Mouse (Mus musculus): Measurements from ENCODE around the gene Ascl4.
A peak's percentile ranks its signal among the peaks of the same experiment; 100 is the strongest.

Ascl4 gene

DNA sequence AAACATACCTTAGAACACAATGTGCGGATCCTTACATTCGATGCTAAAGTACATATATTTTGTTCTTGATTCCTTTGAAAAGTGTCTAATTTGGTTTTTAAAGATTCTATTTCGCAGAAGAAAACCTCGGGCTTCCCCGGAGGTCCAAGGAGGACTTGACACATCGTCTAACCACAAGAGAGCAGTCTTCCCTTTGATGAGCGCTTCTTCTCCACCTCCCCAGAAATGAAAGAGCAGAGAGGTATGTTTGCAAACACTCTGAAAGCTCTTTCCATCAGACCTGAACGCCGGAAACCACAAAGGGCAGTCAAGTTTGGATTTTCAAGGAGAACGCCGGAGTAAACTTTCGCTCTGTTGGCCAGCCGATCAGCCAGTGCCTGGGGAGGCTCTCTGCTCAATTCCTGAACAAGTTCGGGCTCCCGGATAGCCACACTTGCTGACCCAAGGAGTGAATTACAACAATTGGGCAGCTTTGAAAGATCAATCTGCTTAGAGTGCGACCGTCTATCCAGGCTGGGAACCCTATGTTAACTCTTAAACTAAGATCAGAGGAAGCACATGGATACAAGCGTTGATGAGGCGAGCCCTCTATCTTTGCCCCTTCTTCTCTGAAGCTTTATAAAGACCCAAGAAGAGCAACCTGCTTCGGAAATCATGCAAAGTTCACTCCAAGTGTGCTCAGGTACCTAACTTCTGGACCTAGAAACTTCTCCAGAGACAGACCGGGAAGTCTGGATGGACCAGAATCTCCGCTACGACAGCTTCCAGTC lies at the start of gene Ascl4:
TSS of gene Ascl4 (plus strand) at position 6 of the 770 bp plus-strand sequence.
- peak; percentile 13 to 19 for DNase-seq (ENCODE audit: low spot score in 2 of 2)

DNA sequence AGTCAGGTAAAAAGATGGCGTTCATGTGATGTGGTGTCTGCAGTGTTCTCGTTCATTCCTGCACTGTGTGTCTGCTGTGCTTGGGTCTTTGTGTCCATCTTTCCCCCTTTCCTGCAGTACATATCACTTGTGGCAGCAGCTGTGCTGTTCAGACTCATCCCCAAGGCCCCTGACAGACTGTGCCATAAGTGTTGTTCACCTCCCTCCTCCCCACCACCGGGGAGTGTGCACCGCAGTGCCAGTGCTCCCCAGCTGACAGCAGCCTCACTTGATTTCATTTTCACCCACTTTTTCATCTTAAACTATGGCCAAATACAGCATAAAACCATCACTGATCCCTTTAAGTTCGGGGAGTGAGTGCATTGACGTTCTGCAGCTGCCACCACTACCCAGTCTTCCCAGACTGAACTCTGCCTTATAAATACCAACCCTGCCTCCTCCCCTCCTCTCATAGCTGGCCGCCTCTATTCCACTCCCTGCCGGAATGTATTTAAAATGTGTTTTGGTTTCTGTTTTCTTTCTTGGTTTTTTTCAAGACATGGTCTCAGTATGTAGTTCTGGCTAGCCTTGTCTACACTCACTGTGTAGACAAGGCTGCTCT lies 47.5 kb upstream of the Ascl4 start:
- no peak for DNase-seq (ENCODE audit: low spot score in 2 of 2)

DNA sequence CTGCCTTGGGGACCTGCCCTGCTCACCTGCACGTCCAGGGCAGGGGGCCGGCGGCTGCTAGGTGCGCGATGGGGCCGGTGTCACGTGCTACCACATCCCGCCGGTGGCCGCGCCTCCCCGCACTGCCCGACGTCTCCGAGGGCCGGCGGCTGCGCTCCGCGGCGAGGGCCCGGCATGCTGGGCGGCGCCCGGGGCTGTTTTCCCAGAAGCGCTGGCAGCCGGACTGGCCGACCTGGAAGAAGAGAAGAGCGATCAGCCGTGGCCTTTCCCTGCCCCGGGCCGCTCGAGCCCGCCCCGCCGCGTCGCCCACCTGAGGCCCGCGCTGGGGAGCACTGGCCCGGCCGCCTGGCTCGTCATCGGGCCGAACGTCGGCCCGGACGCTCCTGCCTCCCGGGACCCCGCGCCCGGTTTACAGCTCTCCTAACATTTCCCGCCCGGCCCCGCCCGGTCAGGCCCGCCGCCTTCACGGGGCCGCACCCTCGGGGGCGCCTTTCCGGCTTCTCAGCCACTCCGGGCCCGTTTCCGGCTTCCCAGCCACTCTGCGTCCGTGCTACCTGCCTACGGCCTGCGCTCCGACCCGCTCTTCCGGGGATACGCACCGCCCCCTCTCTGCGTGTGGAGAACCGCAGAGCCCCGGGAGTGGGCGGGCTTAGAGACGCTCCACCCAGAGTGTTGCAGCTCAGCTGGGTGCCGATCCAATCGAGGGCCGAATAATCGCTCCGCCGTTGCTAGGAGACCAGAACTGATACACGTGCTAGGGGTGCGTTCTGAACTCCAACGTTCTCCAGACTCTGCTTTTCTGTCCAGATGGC lies 10.8 kb upstream of the Ascl4 start, which contains the start of gene Prdm4:
TSS of gene Prdm4 (minus strand) at position 645 of the 812 bp plus-strand sequence.
- DNase-seq (ENCODE audit: low spot score in 2 of 2): peak; percentile 95 to 98

DNA sequence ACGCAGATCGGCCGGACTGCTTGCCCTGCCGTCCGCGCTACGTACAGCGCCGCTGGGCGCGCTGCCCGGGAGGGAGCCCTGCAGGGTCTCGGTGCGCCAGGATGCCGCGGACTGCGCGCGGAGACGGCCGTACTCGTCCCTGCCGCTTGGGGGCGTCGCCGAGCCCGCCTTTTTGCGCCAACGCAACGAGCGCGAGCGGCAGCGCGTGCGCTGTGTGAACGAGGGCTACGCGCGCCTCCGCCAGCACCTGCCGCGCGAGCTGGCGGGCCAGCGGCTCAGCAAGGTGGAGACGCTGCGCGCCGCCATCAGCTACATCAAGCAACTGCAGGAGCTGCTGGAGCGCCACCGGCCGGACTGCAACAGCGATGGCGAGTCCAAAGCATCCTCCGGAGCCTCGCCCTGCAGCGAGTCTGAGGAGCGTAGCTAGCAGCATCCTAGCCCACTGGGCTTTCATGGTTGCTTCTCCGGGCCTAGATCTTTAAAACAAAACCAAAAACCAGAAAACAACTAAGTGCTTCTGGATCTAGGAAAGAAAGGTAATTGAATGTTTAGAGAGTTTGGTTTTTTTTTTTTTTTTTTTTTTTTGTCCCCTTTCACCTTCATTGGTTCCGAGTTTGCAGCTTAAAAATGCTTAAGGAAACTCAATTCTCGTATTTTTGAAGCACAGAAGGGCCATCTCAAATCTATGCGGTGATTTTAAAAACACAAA lies 1.2 kb downstream of the Ascl4 start:
- peak; percentile 77 to 85 for DNase-seq (ENCODE audit: low spot score in 2 of 2)

DNA sequence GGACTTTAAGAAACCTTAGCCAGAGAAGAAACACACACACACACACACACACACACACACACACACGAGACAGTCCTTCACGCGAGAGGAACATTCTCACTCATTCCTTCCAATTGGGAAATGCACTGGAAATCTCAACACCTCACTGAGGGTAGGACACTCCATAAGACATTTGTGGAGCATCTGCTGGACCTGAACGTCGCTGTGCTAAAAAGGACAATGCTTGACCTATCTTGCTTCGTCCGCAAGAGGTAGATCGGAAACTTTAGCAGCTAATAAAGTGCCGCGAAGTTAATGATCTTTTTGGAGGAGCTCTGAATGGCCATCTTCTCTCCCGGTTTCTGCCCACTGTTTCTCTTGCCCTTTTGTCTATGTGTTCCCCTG lies 1.7 kb downstream of the Ascl4 start:
- no peak for DNase-seq (ENCODE audit: low spot score in 2 of 2)

DNA sequence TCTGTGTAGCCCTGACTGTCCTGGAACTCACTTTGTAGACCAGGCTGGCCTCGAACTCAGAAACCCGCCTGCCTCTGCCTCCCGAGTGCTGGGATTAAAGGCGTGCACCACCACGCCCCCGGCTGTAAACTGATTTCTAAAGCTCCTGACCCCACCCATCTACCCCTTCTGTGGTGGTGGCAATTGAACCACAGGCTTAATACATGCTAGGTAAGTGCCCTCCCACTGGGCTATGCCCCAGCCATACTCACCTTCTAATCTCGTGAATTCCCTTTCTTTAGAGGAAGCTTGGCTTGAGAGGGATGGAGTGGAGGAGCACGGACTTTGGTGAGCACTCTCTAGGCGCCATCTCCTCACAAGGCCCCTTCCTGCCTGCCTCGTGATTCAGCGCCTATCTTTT lies 2.5 kb downstream of the Ascl4 start:
- no peak for DNase-seq (ENCODE audit: low spot score in 2 of 2)

DNA sequence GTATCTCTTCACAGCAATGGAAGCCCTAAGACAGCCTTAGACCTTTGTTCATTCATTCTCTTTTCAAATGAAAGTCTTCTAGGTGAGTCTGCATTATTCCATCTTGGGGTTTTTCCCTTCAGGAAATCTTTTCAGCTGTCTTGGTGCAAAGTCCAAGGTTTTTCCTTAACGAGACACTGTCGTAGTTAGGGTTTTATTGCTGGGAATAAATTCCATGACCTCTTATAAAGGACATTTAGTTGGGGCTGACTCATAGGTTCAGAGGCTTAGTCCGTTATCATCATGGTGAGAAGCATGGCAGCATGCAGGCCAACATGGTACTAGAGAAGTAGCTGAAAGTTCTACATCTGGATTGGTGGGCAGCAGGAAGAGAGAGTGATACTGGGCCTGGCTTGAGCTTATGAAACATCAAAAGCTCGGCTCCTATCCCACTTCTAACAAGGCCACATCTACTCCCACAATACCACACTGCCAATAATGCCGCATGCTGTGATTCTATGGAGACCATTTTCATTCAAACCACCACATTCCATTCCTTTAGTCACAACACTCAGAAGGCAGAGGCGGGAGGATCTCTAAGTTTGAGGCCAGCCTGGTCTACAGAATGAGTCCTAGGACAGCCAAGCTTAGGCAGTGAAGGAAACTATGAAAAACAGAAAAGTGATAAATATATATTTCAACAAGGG lies 8.9 kb downstream of the Ascl4 start:
- no peak for DNase-seq (ENCODE audit: low spot score in 2 of 2)

DNA sequence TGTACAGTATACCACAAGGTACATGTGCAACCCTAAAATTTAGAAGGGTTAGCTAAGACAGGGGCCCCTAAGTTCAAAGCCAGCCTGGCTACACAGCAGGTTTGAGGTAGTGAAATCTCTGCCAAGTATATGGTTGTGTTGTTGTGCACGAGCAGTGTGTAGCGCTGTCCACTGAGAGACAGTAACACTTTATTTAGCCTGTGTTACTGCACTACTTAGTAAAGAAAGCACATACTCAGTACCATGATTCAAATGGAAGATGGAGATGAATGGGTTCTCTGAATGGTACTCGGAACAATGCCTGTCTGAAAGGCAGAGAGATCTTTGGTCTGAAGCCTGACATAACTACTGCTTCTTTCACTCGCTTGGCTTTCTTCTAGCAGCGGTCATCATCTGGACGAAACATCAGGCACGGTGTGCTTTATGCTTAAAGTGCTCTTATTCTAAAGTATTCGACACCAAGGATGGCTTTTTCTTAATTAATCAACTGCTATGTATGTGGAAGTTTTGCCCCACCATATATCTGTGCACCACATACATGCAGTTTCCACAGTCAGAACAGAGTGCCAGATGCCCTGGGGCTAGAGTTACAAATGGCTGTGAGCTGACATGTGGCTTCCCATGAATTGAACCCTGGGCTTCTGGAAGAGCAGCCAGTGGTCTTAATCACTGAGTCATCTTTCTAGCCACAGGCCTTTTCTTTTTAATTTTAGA lies 21.2 kb downstream of the Ascl4 start:
- DNase-seq (ENCODE audit: low spot score in 2 of 2): no peak

DNA sequence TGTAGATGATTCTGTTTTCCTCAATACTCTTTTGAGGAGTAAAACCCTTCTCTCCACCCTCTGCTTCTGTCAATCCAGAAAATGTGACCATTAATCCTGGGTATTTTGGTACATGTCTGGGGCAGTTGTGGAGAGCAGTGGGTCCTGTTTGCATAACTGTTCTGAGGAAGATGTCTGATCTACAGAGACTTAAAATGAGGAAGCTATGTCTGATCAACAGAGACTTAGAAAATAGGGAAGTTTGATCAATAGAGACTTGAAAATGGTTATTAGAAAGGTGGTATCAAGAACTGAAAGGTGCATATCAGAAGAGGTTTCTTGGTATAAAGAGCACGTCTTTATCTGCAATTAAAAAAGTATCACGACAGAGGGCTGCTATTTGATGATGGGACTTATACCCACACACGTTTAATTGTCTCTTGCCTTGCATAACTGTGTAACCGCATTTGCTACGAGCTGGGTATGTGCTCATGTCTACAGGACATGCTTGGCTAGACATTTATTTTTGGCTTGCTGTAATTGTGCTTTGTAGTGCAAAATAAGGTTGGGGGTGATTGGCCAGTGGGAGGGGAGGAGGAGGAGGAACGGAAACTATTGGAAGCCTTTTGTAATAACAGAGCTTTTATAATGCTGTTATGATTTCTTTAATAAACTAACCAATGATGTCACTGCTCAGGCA lies 24.4 kb downstream of the Ascl4 start:
- no peak for DNase-seq (ENCODE audit: low spot score in 2 of 2)

DNA sequence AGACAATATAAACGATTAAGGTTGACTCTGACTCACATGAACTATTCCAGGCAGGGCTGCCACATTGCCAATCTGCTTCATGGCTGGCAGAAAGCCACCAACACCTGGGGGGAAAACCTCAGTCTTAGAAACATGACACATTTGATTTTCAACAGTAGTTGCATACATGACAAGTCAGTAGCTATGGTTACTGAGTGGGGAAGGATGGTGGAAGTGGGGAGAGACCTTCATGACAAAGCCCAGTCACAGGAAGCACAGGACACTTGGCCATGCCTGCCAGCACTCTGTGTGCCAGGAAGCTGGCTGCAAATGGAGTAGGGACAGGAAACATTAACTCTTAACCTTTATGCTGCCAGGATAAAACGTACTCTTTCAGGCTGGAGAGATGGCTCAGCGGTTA lies 25.9 kb downstream of the Ascl4 start:
- DNase-seq (ENCODE audit: low spot score in 2 of 2): no peak

DNA sequence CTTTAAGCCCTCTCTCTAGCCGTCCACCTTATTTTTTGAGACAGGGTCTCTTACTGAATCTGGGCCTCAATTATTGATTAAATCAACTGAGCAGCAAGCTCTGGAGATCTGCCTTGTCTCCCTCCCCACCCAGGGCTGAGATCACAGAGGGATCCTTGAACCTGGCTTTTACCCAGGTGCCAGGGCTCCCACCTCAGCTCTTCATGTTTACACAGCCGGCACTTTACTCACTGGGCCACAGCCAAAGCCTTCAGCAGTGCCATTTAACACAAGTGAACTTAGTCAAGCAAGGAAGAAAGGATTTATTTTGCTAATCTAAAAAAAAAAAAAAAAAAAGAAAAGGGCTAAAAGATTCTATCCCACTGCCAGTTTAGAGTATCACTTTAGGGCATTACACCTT lies 26.9 kb downstream of the Ascl4 start:
- DNase-seq (ENCODE audit: low spot score in 2 of 2): no peak

DNA sequence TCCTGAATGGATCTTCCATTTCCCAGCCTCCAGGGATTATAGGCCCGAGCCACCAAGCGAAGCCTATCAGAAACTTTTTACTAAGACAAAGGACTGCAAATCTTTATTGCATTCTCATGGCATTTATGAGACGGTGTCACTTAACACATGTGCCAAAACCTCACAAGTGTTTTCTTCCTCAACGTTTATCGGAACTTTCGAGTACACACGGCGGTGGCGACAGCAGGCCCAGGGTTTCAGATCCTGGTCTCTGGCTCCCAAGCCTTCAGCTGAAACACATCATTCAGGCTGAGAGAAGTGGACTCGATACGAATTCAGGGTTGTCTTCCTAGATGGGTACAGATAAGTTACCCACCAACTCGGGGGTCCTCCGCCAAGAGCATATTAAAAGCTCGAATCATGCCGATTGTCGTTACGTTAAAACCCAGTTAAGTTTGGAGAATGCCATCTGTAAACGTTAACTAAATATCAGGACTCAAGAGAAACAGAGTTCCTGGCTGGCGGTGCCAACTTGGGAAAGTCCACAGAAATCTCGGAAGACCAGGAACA lies 29.5 kb downstream of the Ascl4 start:
- no peak for DNase-seq (ENCODE audit: low spot score in 2 of 2)

DNA sequence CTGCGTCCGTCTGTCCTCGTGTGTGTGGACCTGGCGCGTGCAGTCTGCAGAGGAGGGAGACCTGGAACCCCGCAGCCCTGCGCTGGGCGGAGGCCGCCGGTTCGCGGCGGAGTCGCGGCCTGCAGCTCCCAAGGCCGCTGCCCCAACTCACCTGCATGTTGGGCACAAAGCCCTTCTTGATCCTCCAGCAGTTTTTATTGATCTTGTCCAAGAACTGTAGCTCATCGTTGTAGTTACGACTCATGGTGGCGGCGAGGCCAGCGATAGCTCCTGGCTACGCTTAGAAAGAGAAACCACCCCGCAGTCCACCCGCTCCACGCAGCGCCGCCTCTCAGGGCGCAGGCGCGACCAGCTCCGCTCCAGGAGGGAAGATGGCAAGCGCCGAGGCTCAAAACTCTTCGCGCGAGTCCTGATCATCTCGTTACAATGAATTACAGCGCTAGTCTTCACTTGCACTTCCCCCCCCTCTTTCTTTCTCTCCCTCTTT lies 30.0 kb downstream of the Ascl4 start, which contains the start of gene Rtcb:
TSS of gene Rtcb (minus strand) at position 360 of the 487 bp plus-strand sequence.
- peak; percentile 98 for DNase-seq (ENCODE audit: low spot score in 2 of 2)

DNA sequence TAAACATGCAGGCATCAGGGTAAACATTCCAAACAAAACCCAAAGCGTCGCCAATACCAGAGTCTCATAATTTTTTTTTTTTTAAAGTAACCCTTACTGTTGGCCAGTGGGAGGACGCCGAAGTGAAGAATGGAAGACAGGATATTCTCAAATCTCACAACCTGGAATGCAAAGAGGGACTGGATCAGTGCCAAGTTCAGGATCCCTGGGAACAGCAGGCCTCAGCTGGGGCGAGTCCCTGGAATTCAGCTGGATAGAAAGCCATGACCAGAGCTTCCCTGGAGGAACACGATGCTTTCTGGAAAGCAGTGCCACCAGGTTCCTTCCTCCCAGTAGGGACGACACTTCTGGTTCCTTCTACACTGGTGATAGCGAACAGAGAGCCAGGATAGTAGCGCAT lies 35.4 kb downstream of the Ascl4 start:
- DNase-seq (ENCODE audit: low spot score in 2 of 2): no peak

DNA sequence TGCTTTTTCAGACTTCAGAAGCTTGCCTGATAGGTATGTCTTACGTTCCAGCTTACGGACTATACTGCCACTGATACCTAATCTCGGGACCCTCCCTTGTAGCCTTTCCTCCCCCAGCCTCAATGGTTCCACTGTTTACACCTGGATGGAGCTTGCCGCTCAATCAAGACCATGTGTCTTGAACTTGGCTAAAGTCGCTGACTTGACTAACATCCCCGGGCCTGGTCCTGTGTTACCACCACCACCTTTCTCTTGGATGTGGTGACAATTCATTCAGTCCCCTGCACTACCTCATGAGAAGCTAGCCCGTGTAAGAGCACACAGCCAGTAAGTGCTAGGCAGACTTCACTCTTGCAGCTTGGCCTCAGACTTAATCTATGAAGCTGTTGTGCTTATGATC lies 36.8 kb downstream of the Ascl4 start:
- no peak for DNase-seq (ENCODE audit: low spot score in 2 of 2)

DNA sequence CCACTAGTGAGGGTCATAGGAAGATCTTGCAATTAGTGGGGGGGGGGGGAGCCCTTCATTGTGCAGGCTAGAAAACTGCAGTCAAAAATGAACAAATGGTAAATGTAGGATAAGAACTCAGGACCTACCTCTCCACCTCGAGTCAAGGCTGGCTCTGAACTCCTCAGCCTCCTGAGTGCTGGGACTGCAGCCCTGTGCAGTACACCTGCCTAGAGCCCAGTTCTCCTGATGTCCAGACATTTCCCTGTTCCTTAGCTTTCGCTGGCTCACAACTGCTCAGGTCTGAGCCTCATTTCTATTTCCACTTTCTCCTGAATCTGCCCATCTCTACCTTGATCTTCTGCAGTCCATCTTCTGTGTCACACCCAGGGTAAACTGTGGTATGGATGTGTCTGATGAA lies 39.0 kb downstream of the Ascl4 start:
- no peak for DNase-seq (ENCODE audit: low spot score in 2 of 2)

DNA sequence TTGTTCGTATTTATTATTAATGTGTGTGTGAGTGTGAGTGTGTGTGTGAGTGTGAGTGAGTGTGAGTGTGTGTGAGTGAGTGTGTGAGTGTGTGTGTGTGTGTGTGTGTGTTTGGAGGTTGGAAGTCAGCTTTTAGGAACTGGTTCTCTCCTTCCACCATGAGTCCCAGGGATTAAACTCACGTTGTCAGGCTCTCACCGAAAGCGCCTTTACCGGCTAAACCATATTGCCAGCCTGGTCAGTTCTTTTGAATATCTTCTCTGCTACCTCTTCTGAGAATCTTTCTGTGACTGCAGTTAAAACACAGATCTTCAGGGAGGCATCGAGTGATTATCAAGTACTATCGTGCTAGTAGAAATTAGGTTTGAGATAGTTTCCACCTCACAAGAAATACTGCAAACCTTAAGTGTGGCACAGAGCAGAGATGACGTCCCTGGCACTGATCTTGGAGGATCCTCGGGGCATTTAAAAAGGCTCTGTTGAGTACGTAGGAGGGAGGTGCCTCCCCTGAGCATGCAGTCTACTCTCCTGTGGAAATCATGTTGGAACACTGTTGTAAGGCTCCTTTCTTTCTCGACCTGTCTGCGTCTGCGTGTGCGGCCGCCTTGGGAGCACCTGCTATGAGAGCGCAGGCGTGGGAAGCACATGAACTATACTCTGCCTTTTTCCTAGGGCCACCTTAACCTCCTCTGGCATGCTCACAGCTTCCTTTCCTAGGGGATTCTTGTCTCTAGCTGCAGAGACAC lies 40.1 kb downstream of the Ascl4 start:
- no peak for DNase-seq (ENCODE audit: low spot score in 2 of 2)

DNA sequence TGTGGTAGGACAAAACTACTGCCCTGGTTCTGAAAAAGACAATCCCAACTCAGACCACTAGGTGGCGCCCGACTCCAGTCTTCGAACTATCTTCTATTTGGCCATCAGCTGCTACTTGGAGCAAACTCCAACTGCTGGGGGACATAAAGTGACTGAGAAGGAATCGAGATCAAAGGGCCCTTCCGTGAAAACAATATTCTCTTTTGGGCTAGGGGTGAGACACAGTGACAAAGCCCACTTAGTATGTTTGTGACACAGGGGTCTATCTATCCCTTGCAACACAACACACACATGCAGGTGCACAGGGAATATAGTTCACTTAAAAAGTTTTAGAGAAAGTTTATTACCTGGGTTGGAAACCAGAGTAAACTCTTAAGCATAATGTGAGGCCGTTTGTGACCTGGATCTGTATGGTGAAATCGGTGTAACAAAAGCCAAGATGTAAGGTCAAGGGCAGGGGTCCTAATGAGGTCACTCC lies 40.7 kb downstream of the Ascl4 start:
- DNase-seq (ENCODE audit: low spot score in 2 of 2): peak; percentile 91 to 92

DNA sequence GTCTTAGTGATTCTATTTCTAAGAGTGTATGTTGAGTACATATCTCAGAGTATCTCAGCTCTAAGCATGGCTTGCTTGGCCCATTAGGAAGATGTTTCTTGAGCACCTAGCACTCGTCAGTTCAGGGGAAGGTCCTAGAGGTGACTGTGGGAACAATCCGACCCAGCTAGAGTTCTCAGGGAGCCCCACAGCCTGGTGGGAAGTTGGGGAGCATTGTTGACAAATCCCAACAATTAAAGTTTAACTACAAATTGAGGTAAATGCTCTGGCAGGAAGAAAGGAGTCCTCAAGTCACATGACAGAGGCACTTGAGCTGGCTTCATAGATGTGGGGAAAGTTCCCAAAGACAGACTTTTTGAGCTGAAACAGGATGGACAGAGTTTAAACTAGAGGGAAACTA lies 41.2 kb downstream of the Ascl4 start:
- DNase-seq (ENCODE audit: low spot score in 2 of 2): no peak
